Mouse (Mus musculus) thymus, adult 2 months (tissue): ENCODE measurements around the gene Tbxas1. TPM values are rescaled to one million over a fixed set of nuclear protein-coding genes. Genes with fewer than 3 reads are reported as not detected.

Source experiments
- DNase-seq: peaks from one replicate; pipeline ENCODE4 v3.0.0; 2021
- H3K27ac ChIP-seq: fragments of 200-500 bp; 2 replicates; pipeline ENCODE4 v1.5.1; 2012; ENCODE audit warnings: low read length, control low read depth; ENCODE audit not compliant: control insufficient read depth, insufficient read depth
- H3K27me3 ChIP-seq: fragments of 200-500 bp; 2 replicates; pipeline ENCODE4 v1.6.1; 2012; ENCODE audit warnings: mild to moderate bottlenecking, low read length, moderate library complexity, mixed read lengths; ENCODE audit not compliant: control insufficient read depth, insufficient read depth
- H3K36me3 ChIP-seq: fragments of 200-500 bp; 2 replicates; pipeline ENCODE4 v1.6.1; 2012; ENCODE audit warnings: mild to moderate bottlenecking, low read length, moderate library complexity; ENCODE audit not compliant: control insufficient read depth, insufficient read depth
- H3K4me1 ChIP-seq: fragments of 200-500 bp; replicated peaks from 2 replicates; pipeline ENCODE4 v1.6.1; 2012; ENCODE audit warnings: low read length; ENCODE audit not compliant: control insufficient read depth, insufficient read depth
- H3K4me3 ChIP-seq: fragments of 200-500 bp; 2 replicates; pipeline ENCODE4 v1.5.1; 2012; ENCODE audit warnings: mild to moderate bottlenecking, low read length, control low read depth, moderate library complexity; ENCODE audit not compliant: control insufficient read depth, insufficient read depth
- CTCF ChIP-seq: fragments of 200-500 bp; IDR thresholded peaks from 2 replicates; pipeline ENCODE4 v1.5.1; 2012; ENCODE audit warnings: mild to moderate bottlenecking, control low read depth, low read length, moderate library complexity, borderline replicate concordance; ENCODE audit not compliant: control insufficient read depth, poor library complexity, insufficient read depth; ENCODE audit errors: extremely low read depth
- POLR2A ChIP-seq: fragments of 200-500 bp; IDR thresholded peaks from 2 replicates; pipeline ENCODE4 v1.6.1; 2012; ENCODE audit warnings: mild to moderate bottlenecking, low read length, control low read depth, moderate library complexity; ENCODE audit not compliant: control insufficient read depth, poor library complexity, insufficient read depth; ENCODE audit errors: extremely low read depth
- WGBS: fragments of 180-500 bp; shearing (Covaris S2); methylation state at CpG from one replicate; pipeline ENCODE4 v1.1.7; 2018; 5-methylcytosine and 5-hydroxymethylcytosine counted together
- polyA plus RNA-seq: library from polyadenylated mRNA; depleted of rRNA; stranded (reverse); fragments of >200 nt; gene quantifications from 2 replicates; pipeline ENCODE4 v1.2.3, GENCODE M21; 2012

Gene Tbxas1
- polyA plus RNA-seq, 1 experiment = 6.0 TPM

- 99% methylated on average over 3 of the region's 3 CpGs for WGBS
- TF ChIP-seq CTCF (no peak), POLR2A (no peak)
- Histone ChIP-seq H3K27ac (no peak overlapping the region), H3K36me3 (no peaks in the 10 kb centered on the region), H3K4me1 (peaks cover 2% of the 10 kb centered on the region; the same call in 1 of the 2 replicates), H3K4me3 (no peak overlapping the region), H3K27me3 (no peaks in the 10 kb centered on the region)
- no peak for DNase-seq
Measured at GRCm38 (mm10) chr6:38833721-38834120, 41.5 kb upstream of the Tbxas1 start.

DNA sequence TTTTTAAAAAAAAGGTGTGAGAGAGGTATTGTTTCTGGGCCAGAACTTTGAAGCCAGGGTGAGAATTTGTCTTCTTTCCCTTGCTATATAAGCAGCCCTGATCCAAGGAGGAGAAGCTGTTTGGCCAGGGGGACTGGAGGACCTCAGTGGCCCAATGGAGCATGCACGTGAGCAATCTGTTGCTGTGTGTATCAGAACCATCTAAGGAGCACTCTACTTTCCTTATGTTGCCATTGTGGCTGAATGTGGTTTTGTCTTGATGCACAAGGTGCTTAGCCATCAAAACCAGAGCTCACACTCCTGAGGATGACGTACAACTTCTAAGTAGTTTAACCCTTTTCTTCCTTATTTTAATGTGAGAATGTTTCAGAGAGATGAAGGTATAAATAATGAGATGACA is 40.5 kb upstream of the Tbxas1 start:
- TF ChIP-seq POLR2A (no peak), CTCF (no peak)
- Histone ChIP-seq H3K4me3 (no peak overlapping the region), H3K36me3 (no peaks in the 10 kb centered on the region), H3K27ac (no peak overlapping the region), H3K27me3 (no peaks in the 10 kb centered on the region), H3K4me1 (peaks cover 2% of the 10 kb centered on the region; the same call in 1 of the 2 replicates)
- no peak for DNase-seq
- WGBS = 37% methylated on average over 2 of the region's 2 CpGs

- TF ChIP-seq POLR2A (no peak), CTCF (no peak)
- DNase-seq = no peak
- Histone ChIP-seq H3K27me3 (no peaks in the 10 kb centered on the region), H3K4me3 (no peak overlapping the region), H3K27ac (no peak overlapping the region), H3K36me3 (no peaks in the 10 kb centered on the region), H3K4me1 (peaks cover 2% of the 10 kb centered on the region; the same call in 1 of the 2 replicates)
- 79% methylated on average over 1 of the region's 1 CpGs for WGBS
Measured at GRCm38 (mm10) chr6:38835217-38835616, 40.0 kb upstream of the Tbxas1 start.

- peaks cover 2% of the 10 kb centered on the region; the same call in 1 of the 2 replicates for H3K4me1 ChIP-seq
- DNase-seq = no peak
- no peak overlapping the region for H3K27ac ChIP-seq
- TF ChIP-seq CTCF (no peak), POLR2A (no peak)
- WGBS = 95% methylated on average over 4 of the region's 4 CpGs
- H3K36me3 ChIP-seq = no peaks in the 10 kb centered on the region
- no peaks in the 10 kb centered on the region for H3K27me3 ChIP-seq
- no peak overlapping the region for H3K4me3 ChIP-seq
Measured at GRCm38 (mm10) chr6:38838061-38838460, 37.1 kb upstream of the Tbxas1 start.

- TF ChIP-seq POLR2A (no peak), CTCF (no peak)
- Histone ChIP-seq H3K27ac (no peak overlapping the region), H3K27me3 (no peaks in the 10 kb centered on the region), H3K36me3 (no peaks in the 10 kb centered on the region), H3K4me1 (no peaks in the 10 kb centered on the region), H3K4me3 (no peak overlapping the region)
- no peak for DNase-seq
- 86% methylated on average over 4 of the region's 4 CpGs for WGBS
Measured at GRCm38 (mm10) chr6:38839891-38840290, 35.3 kb upstream of the Tbxas1 start.

- WGBS = 83% methylated on average over 2 of the region's 2 CpGs
- DNase-seq = no peak
- no peak overlapping the region for H3K4me3 ChIP-seq
- H3K36me3 ChIP-seq = no peaks in the 10 kb centered on the region
- no peaks in the 10 kb centered on the region for H3K27me3 ChIP-seq
- no peaks in the 10 kb centered on the region for H3K4me1 ChIP-seq
- no peak overlapping the region for H3K27ac ChIP-seq
- TF ChIP-seq POLR2A = no peak
- no peak for TF ChIP-seq CTCF
Measured at GRCm38 (mm10) chr6:38840380-38840779, 34.8 kb upstream of the Tbxas1 start.

DNA sequence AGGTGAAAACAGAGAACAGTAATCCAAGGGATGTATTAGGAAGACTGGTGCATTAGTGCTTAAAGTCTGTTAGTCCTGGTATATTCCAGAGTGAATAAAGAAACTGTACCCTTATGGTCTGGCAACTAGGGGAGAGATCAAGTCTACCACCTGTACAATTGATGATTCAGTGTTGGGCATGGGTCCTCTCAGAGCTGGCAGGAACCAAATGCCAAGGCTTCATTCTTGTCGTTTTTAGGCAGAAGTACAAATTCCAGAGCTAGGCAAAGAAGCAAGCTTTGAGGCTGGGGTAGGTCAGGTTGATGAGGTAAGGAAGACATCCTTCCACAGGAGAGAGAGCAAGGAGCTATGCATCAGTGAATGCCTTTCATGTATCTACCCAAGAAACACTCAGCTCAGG is 34.4 kb upstream of the Tbxas1 start:
- H3K4me3 ChIP-seq = no peak overlapping the region
- TF ChIP-seq POLR2A (no peak), CTCF (no peak)
- DNase-seq = no peak
- no peaks in the 10 kb centered on the region for H3K27me3 ChIP-seq
- H3K27ac ChIP-seq = no peak overlapping the region
- WGBS = 81% methylated on average over 1 of the region's 1 CpGs
- no peaks in the 10 kb centered on the region for H3K4me1 ChIP-seq
- H3K36me3 ChIP-seq = no peaks in the 10 kb centered on the region
